Mouse (Mus musculus): Measurements from ENCODE around the gene Grin2a.
"Not testable (repeated sequence)": the region's sequence is repeated elsewhere in the genome, so short reads cannot be mapped to it uniquely, and the experiment has no call there.

Gene Grin2a

DNA sequence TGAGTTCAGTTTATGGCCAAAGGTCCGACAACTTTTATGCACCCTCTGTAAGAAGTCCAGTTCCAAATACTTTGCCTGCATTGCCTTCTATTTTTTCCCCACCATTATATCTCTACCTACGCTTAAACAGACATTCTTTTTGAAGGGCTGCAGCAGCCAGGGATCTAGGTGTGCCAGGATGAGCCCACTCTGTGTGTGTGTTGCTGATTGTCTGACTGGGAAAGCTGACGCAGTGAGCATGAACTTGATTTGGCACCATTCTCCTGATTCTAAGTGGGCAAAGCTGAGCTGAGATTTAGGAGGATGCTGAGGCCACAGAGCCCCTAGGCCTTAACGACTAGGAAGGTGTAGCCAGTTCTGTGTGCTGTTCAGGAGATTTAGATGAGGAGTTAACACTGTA lies 378.6 kb downstream of the Grin2a start:
- DNase-seq, result no peak

DNA sequence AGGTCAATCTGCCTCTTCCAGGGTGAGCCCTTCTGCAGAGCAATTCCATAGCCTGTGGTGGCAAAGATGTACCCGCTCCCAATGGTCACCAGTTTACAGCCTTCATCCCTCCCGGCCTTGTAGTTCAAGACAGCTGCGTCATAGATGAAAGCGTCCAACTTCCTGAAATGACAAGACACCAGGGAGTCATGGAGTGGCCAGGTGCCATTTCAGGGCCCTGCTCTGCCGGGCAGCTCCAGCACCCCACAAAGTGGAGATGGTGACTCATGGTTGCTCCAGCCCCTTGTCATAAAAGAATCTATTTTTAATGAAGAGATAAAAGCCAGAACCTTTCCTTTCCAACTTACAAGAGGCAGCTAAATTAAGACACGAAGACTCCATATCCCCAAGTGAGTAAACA lies 382.8 kb downstream of the Grin2a start:
- DNase-seq, result not testable (repeated sequence)

DNA sequence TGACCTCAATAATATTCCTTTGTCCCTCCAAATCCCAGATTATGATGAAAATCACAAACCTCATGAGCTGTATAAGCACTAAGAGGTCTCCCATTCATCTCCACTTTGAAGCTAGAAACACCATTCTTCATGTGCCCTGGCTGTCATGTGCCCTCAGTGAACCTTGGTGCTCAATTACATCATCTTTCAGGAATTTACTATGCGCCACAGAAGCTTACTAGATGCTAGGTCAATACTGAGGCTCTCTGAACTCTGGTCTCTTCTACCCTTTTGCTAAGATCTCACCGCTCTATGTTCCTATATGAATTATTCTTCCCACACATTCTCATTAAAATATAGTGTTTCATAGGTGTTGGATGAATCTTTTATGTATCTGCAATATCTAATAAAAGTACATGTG lies 387.9 kb downstream of the Grin2a start:
- no peak for DNase-seq

DNA sequence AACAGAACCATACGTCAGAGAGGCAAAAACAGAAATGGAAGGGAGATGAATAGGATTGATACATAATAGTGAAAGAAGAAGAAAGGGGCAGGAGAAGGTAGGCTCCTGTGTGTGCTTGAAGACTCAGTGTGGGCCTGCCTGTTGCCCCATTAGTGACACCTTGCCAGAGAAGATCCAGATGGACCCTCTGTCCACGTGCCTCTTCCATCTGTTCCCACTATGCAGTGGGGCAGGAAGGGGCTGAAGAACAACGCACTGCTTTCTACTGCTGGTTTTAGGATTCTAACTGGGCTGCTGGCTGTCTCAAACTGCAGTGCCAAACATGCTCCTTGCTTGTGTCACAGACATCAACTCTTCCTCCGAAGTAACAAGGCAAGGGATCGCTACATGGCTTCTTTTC lies 391.4 kb downstream of the Grin2a start:
- no peak for DNase-seq

DNA sequence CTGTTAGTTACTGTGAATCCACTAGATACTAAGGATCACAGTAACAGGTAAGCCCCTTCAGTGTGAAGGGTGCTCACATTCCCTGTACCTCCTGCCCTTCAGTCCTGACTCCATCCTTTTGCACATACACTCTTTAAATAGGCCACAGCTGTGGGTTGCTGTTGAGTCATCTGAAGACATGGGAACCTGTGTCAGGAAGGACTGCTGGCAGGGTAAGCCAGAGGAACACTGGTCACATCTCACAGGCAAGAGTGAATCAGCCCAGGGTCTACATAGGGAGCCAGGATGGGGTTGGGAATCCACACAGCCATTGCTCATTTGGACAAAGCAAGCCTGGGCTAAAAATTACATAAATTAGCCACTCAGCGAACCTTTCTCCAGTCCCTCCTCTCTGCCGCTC lies 392.8 kb downstream of the Grin2a start:
- DNase-seq, result no peak

DNA sequence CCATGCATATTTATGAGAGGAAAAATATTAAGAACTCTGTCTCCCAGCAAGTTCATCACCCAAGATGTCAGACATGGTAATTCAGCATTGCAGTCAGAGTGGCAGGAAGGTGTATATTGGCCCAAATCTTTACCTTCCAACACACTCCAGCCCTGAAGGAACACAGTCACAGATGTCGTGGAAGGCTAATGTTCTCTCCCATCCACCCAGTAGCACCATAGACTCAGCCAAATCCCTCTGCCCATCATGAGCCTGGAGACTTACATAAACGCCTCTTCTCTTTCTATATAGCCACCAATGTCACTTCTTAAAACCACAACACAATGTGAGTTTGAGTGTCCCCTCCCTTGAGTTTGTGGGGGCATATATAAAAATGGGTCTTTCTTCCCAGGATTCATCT lies 406.2 kb downstream of the Grin2a start:
- DNase-seq, result no peak

DNA sequence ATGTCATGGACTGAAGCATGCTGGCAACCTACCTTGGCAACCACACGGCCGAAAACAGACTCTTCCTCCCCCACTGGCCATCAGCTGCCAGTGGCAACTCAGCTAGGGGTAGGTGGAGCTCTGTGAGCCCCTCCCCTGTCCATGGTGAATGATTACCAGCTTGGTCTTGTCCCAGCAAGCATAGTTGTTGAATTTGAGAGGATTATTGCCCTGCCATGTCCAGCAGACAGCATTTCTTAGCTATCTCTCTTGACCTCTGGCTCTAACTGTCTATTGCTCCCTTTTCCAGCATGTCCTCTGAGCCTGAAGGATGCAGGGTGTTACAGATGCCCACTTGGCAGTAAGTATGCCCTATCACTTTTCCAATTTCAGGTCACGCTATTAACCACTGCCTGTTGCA lies 406.9 kb downstream of the Grin2a start:
- DNase-seq, result no peak

DNA sequence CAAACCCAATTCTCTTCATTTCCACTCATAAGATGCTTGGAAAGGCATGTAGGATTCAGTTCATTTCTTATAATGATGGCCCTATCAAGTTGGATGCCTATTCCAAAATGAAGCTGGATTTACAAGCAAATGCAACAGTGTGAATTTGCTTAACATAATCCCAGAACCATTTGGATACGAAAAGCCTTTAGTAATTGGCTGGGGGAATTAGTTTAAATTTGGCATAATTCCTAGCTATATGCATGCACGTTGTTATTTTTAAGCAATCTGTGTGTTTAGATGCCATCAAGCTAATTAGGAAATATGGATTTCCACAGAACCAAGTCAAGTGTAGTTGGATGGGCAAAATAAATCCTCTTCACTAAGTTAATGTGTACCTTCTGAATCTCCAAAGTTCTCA lies 411.4 kb downstream of the Grin2a start:
- no peak for DNase-seq

DNA sequence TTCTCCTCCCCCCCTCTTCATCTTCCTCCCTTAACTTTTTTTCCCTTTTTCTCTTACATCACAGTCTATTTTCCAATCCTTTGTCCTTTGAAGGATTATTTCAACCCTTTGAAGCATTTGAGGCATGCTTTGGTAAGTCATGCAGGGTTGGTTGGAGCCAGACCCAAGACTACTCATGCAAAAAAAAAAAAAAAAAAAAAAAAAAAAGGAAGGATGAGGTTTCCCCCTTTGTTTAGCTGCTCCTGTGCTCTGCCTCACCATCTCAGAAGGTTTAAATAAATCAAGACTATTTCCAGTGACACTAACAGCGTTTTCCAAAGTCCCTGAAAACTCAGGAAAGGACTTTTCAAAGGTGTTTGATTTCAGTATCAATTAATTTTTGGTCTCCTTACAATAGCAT lies 423.6 kb downstream of the Grin2a start:
- DNase-seq, result no peak

DNA sequence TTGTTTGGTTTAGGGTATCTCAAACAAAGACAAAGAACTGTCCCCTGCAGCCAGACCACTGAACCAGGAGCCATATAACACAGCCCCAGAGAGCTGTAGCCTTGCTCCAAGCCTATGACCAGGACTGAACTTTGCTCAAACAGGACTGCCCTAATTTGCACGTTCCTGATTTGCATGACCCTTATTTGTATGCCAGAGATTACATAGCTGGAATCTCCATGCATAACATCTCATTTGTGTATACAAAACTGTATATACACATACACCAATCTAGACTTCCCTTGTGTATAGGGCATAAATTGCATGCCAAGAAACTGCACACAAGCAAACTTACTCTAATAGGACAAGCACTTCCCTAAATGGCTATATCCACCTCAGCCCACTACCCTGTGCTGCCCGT lies 428.1 kb downstream of the Grin2a start:
- no peak for DNase-seq

DNA sequence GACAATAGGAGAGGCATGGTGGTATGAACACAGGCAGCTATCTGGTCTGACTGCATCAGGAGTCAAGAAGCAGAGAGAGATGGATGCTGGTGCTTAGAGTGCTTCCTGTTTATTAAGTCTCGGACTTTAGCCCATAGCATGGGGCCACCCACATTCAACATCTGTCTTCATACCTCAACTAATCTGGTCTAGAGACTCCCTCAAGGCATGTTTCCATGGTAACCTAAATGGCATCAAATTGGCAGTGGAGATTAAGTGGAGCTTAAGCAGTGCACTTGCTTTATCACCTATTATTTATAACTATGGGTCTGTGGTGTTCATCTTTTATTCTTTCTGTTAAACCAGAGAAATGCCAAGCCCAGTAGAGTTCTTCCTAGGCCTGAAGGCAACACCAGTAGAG lies 433.5 kb downstream of the Grin2a start:
- DNase-seq, result no peak

DNA sequence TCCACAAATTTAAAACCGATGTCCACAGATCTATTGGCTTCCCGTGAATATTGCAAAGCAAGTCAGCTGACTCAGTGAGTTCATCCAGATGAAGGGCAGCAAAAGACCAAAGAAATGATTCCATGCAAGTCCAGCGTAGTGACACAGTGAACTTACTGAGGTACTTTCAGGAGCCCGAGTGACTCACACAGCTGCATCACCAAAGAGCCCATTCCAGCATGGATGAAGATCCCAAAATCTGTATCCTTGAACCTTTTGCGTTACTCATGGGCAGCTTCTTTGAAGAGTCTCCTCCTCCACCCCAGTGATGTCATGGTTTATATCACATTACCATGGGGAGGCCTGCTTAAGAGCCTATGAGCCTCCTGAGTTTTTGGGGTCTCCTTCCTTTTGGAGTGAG lies 460.2 kb downstream of the Grin2a start:
- DNase-seq, result no peak

DNA sequence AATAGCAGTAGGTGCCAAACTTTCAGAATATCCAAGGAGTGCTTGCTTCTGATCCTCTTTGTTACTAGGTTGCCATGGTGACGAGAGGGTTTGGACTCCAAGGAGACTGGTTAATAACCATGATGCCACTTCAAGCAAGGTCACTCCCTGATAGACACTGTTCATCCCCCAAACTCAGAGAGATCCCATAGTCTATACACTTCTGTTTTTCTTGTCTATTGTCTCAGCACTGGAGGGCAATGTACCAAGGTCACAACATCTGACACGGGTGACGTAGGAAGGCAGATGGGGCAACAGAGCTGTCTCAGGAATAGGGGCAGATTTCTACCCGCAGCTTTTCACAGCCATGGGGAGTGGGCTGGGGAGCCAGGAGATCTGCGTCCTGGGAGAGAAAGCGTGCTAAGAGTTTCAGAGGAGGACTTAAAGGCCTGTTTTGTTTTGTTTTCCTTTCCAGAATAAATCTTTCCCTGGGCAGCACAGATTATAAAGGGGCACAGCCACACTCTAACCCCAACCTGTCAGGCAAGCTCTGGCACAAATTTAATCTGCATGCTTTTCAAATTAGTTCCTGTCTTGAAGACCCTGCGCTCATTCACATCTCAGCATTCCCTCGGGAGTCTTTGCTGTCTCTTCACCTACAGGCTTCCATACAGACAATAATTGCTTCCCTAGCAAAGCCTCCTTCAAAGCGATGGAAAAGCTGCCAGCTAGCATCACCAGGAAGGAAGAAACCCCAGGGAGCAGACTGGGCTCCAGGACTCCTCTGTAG lies 461.6 kb downstream of the Grin2a start:
- no peak for DNase-seq

DNA sequence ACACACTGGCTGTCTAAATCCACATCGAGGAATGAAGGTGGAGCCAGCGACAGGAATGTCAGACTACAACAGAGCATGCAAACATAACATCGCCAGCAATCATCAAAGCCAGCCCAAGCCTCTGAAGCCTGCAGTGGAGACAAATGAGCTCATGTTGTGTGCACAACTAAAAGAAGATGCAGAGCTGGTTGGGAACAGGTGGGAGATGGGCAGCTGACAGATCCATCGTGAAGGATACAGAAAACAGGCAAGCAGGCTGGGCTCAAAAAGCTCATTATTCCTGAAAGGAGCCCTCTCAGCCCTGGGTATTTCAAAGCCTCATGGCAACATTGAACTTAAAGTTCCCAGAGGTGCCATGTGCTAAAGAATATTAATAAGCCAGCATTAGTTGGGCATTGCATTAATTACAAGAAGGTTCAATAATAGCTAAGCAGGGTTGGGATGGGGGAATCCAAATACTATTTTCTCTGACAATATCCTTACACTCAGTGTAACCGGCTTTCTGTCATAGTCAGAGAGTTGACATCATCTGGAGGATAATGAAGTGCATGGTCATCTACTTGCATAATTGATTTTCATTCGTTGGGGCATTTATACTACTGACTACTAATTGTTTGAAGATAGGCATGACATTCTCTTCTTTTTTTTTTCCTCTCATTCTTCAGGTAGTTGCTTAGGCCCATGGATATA lies 462.4 kb downstream of the Grin2a start:
- DNase-seq, result no peak

DNA sequence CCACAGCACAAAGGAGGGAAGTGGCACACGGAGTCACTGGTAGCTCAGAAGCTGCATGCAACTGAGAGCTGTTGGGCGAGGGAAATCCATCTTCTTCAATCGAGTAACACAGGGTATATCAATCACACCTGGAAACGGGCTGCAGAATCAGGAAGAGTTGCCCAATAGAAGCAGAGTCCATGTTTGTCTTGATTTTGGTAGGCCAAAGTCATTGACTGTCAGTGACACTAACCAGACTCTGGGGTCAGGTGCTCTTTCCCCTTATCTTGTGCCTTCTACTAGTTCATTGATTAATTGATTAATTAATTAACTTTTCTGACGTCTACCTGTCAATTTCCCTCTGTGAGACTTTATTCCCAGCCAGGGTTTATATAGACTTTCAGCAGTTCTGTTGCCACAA lies 468.1 kb downstream of the Grin2a start:
- no peak for DNase-seq

DNA sequence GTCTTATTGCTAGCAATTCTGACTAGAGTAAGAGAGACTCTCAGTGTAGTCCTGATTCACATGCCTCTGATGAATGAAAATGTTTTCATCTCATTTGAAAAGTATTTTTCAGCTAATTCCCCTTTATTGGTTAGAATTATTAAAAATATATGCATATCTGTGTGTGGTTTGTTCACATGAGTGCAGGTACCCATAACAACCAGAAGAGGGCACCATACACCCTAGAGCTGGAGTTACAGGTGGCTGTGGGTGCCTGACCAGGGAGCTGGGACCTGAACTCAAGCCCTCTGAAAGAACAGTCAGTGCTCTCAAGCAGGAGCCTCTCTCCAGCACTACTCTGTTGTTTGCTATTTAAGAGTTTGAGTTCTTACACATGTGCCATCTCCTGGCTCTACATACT lies 472.0 kb downstream of the Grin2a start:
- DNase-seq, result no peak

Measured in kidney, postnatal 10 days (tissue).